Mouse (Mus musculus) E14TG2a.4 (cell line): ENCODE data around the gene Zcchc4.

Experiments used
- H3K27me3 ChIP-seq: 2 replicates; pipeline ENCODE4 v1.6.1; 2014; ENCODE audit warnings: low read length, control low read depth; ENCODE audit not compliant: insufficient read depth
- H3K36me3 ChIP-seq: 2 replicates; pipeline ENCODE4 v1.6.1; 2014; ENCODE audit warnings: low read length, control low read depth; ENCODE audit not compliant: insufficient read depth
- H3K4me1 ChIP-seq: replicated peaks from 2 replicates; pipeline ENCODE4 v1.6.1; 2014; ENCODE audit warnings: low read depth, low read length, control low read depth
- H3K4me3 ChIP-seq: replicated peaks from 2 replicates; pipeline ENCODE4 v1.5.1; 2014; ENCODE audit warnings: mild to moderate bottlenecking, low read length
- H3K9me3 ChIP-seq: 2 replicates; pipeline ENCODE4 v1.6.1; 2014; ENCODE audit warnings: low read length, control low read depth
- CTCF ChIP-seq: conservative IDR thresholded peaks from 2 replicates; pipeline ENCODE4 v1.5.1; 2014; ENCODE audit warnings: low read length
- NANOG ChIP-seq: IDR thresholded peaks from 2 replicates; pipeline ENCODE4 v1.6.1; 2014; ENCODE audit warnings: borderline replicate concordance, low read length, mixed read lengths
- POU5F1 ChIP-seq: IDR thresholded peaks from 2 replicates; pipeline ENCODE4 v1.6.1; 2014; ENCODE audit warnings: low read length, borderline replicate concordance

The Zcchc4 gene

GRCm38 (mm10) chr5:52833761-52834274 is 58.6 kb downstream of the Zcchc4 start, which contains the start of gene Anapc4:
TSS of gene Anapc4 (plus strand) at chr5:52834012.
- Histone ChIP-seq H3K4me3 (peak within 1 kb of the TSS; percentile 94), H3K9me3 (no peaks in the 10 kb centered on the region), H3K27me3 (no peaks in the 10 kb centered on the region), H3K36me3 (peaks cover 23% of the 10 kb centered on the region), H3K4me1 (peaks cover 23% of the 10 kb centered on the region)
- TF ChIP-seq CTCF (no peak), NANOG (no peak), POU5F1 (no peak)

DNA sequence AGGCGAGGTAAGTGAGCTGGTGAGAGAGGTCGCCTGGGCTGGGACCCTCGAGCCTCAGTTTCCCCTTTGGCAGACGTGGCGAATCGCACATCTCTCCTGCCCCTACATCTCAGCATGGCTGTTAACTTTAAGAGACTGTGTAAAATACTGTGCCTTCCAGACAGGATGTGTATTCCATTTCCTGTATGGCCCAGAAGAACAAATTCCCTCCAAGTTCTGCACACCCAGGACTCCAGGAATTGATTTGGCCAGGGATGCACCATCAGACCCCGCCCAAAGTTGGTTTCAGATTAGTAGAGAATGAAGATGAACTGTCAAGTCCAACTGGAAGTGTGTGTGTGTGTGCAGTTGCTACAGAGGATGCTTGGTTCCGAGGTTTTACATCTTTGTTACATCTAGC is 59.2 kb downstream of the Zcchc4 start:
- Histone ChIP-seq H3K36me3 (peaks cover 28% of the 10 kb centered on the region), H3K27me3 (no peaks in the 10 kb centered on the region), H3K4me3 (peak overlapping the region; percentile 94), H3K9me3 (no peaks in the 10 kb centered on the region), H3K4me1 (peaks cover 23% of the 10 kb centered on the region)
- no peak for TF ChIP-seq POU5F1
- no peak for TF ChIP-seq NANOG
- TF ChIP-seq CTCF, result no peak

- Histone ChIP-seq H3K4me3 (no peak overlapping the region), H3K9me3 (no peaks in the 10 kb centered on the region), H3K4me1 (no peaks in the 10 kb centered on the region), H3K36me3 (peaks cover 77% of the 10 kb centered on the region), H3K27me3 (no peaks in the 10 kb centered on the region)
- TF ChIP-seq NANOG (no peak), POU5F1 (no peak), CTCF (no peak)
Measured at GRCm38 (mm10) chr5:52844319-52844718, 69.1 kb downstream of the Zcchc4 start.

DNA sequence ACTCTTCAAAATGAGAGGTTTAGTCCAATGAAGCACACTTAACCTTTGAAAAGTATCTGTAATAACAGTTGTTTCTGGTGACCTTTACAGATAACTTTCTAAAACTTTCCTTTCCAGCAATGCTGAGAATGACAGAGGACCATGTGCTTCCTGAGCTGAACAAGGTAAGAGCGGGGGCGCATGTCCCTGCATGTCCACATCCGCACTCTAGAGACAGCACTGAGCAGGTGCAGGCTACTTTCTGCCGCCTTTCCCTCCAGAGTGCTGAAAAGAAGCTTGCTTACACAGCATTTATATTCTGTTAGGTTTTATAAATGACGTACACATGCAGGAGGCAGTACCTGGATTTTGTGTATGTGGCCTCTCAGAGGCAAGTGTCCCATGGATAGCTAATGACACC is 80.5 kb downstream of the Zcchc4 start:
- TF ChIP-seq CTCF (peak; percentile 80), NANOG (no peak), POU5F1 (no peak)
- Histone ChIP-seq H3K36me3 (peaks cover 73% of the 10 kb centered on the region), H3K9me3 (no peaks in the 10 kb centered on the region)

DNA sequence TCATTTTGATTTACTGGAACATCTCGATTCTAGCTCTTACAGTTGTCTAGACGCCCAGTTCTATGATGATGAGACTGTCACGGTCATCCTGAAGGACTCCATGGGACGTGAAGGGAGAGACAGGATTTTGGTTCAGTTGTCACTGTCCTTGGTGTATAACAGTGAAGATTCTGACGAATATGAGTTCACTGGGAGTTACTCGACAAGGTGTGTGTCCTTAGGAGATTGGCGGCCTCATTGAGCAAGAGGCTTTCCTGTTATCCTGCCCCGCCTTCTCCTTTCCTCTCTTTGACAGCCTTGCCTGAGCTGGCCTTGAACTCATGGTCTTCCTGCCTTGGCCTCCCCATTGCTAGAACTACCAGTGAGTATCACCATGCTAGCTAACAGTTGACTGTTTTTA is 89.2 kb downstream of the Zcchc4 start:
- Histone ChIP-seq H3K4me1 (no peaks in the 10 kb centered on the region), H3K27me3 (no peaks in the 10 kb centered on the region), H3K9me3 (peaks cover 11% of the 10 kb centered on the region), H3K36me3 (peaks cover 93% of the 10 kb centered on the region), H3K4me3 (no peak overlapping the region)
- TF ChIP-seq CTCF (no peak), NANOG (no peak), POU5F1 (no peak)

More for the DNA sequence above, 80.5 kb downstream of the Zcchc4 start:
- Histone ChIP-seq H3K27me3 (no peaks in the 10 kb centered on the region), H3K4me3 (no peak overlapping the region), H3K4me1 (peaks cover 25% of the 10 kb centered on the region)

DNA sequence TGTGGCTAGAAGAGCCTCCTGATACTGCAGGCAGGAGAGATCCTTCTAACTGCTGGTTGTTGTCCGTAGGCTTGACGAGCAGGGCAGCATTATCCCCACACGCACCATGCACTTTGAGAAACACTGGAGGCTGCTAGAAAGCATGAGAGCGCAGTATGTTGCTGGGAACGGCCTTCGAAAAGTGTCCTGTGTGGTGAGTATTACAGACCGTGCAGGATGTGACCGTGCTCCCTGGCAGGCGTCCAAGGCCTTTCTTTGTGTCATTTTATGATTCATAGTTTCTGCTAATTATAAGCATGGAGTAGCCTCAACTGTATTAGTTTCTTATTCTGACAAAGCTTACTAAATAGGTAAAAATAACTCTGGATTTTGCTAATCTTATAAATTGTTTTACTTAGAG is 90.6 kb downstream of the Zcchc4 start:
- TF ChIP-seq NANOG (no peak), POU5F1 (no peak), CTCF (no peak)
- no peaks in the 10 kb centered on the region for H3K27me3 ChIP-seq
- H3K4me3 ChIP-seq, result no peak overlapping the region
- no peaks in the 10 kb centered on the region for H3K4me1 ChIP-seq
- H3K36me3 ChIP-seq, result peaks cover 81% of the 10 kb centered on the region
- H3K9me3 ChIP-seq, result peaks cover 11% of the 10 kb centered on the region

DNA sequence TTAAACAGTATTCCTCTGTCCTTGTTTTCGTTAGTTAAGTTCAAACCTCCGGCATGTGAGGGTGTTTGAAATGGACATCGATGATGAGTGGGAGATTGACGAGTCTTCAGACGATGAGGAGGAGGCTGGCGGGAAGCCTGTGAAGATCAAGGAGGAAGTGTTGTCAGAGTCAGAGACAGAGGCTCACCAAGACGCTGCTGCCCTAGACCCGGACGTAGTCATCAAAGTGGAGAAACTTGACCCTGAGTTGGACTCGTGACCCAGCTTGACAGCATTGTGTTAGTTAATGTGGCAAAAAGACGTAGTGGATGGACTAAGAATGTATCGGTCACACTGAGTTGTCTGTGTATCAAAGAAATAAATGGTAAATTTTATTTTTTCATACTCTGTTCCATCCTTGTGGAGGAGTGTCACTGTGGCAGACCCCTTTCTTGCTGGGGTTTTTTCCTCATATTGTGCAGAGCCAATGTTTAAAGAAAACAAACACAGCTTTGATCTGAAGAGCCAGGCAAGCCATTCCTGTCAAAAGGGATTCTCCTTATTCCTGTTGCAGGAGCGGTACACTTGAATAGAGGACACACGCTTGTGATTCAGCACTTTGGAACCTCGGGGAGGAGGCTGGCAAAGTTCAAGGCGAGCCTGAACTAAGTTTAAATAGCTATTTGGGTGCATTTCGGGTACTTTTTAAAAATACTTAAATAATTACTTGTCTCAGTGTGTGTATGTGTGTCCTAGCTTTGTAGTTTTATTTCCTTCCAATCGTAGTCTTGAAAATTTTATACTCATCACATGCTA is 91.3 kb downstream of the Zcchc4 start:
- Histone ChIP-seq H3K4me3 (no peak overlapping the region), H3K27me3 (no peaks in the 10 kb centered on the region), H3K9me3 (peaks cover 11% of the 10 kb centered on the region), H3K36me3 (peaks cover 73% of the 10 kb centered on the region), H3K4me1 (peaks cover 4% of the 10 kb centered on the region; the same call in 1 of the 2 replicates)
- TF ChIP-seq NANOG, result no peak
- TF ChIP-seq CTCF, result no peak
- TF ChIP-seq POU5F1, result no peak

DNA sequence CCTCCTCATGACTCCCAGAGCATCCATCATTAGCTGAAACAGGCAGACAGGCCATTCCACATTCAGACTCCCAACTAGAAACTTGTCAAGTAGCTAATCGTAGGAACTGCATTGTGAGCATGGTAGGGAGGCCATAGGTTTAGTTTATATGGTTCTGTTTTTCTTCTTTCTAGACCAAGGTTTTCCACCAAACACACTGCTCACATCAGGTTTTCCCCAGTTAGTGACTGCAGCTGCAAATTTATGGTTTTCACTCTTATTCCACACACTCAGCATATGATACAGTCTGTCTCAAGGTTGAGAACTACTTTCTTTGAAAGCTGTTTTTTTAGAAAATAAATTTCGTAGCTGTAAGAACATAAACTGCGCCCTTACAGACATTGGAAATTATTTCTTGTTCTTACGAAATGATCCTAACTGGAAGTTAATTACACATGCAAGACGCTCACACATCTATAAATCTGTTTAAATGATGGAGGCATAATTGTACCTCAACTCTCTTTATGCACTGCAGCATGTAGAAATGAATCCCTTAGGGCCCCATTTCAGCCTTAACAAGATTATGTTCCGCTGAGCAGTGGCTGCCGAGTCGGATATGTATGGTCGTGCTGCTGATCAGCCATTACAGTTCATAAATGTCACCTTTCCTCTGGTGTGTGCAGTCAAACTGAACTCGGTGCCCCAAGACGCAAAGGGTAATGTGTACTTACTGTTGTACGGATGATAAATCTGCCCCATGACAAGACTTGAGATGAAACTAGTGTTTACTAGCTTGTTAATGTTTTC is 93.9 kb downstream of the Zcchc4 start:
- TF ChIP-seq POU5F1 (no peak), CTCF (no peak), NANOG (no peak)

More for the DNA sequence above, 93.9 kb downstream of the Zcchc4 start:
- peaks cover 11% of the 10 kb centered on the region for H3K9me3 ChIP-seq
- H3K4me3 ChIP-seq, result no peak overlapping the region
- peaks cover 7% of the 10 kb centered on the region; the same call in 1 of the 2 replicates for H3K4me1 ChIP-seq
- H3K36me3 ChIP-seq, result peaks cover 49% of the 10 kb centered on the region
- peaks cover 6% of the 10 kb centered on the region; the same call in 1 of the 2 replicates for H3K27me3 ChIP-seq
